Mouse (Mus musculus) intestine, postnatal 0 days (tissue): ENCODE measurements around the gene Prdx6. TPM values are rescaled to one million over a fixed set of nuclear protein-coding genes. Genes with fewer than 3 reads are reported as not detected.
"Not testable (repeated sequence)": the region's sequence is repeated elsewhere in the genome, so short reads cannot be mapped to it uniquely, and the experiment has no call there.

Experiments
- ATAC-seq: fragments of 200-750 bp; cut with Nextera tagmentation; 2 replicates; pipeline ENCODE4 v1.8.0; 2017; ENCODE audit warnings: mild to moderate bottlenecking, moderate TSS enrichment, moderate library complexity
- H3K27ac ChIP-seq: fragments of 300-500 bp; sonication (generic); 2 replicates; pipeline ENCODE4 v1.5.1; 2014; ENCODE audit warnings: mild to moderate bottlenecking, low read depth, low read length, moderate library complexity
- H3K27me3 ChIP-seq: fragments of 300-500 bp; sonication (generic); replicated peaks from 2 replicates; pipeline ENCODE4 v1.6.1; 2014; ENCODE audit warnings: low read length, mixed read lengths; ENCODE audit not compliant: control insufficient read depth, insufficient read depth
- H3K36me3 ChIP-seq: fragments of 300-500 bp; sonication (generic); 2 replicates; pipeline ENCODE4 v1.6.1; 2014; ENCODE audit warnings: mild to moderate bottlenecking, moderate library complexity; ENCODE audit not compliant: control insufficient read depth, insufficient read depth
- H3K4me1 ChIP-seq: fragments of 300-500 bp; sonication (generic); replicated peaks from 2 replicates; pipeline ENCODE4 v1.6.1; 2014; ENCODE audit warnings: antibody characterized with exemption, low read length, mixed read lengths; ENCODE audit not compliant: control insufficient read depth, insufficient read depth
- H3K4me2 ChIP-seq: fragments of 300-500 bp; sonication (generic); replicated peaks from 2 replicates; pipeline ENCODE4 v1.6.1; 2014; ENCODE audit warnings: low read depth, mild to moderate bottlenecking, moderate library complexity
- H3K4me3 ChIP-seq: fragments of 300-500 bp; sonication (generic); 2 replicates; pipeline ENCODE4 v1.5.1; 2014; ENCODE audit warnings: low read depth, low read length
- H3K9ac ChIP-seq: fragments of 300-500 bp; sonication (generic); 2 replicates; pipeline ENCODE4 v1.6.1; 2014; ENCODE audit warnings: mild to moderate bottlenecking, low read depth, low read length
- H3K9me3 ChIP-seq: fragments of 300-500 bp; sonication (generic); 2 replicates; pipeline ENCODE4 v1.6.1; 2016; ENCODE audit warnings: mixed run types; ENCODE audit not compliant: control insufficient read depth
- CTCF ChIP-seq: sonication (generic); IDR thresholded peaks from 2 replicates; pipeline ENCODE4 v1.5.1; 2016; ENCODE audit warnings: low read depth, mild to moderate bottlenecking, control low read depth, antibody characterized with exemption, moderate library complexity
- WGBS: fragments of 180-500 bp; shearing (Covaris S2); extraction: QIAGEN DNeasy Blood & Tissue Kit; methylation state at CpG from one replicate; pipeline ENCODE4 v1.1.7; 2014; 5-methylcytosine and 5-hydroxymethylcytosine counted together
- polyA plus RNA-seq: library from polyadenylated mRNA; unstranded; fragments of >200 nt; fragmentation: Nextera tagmentation; extraction: Ambion mirVana; gene quantifications from 2 replicates; pipeline ENCODE4 v1.2.1, GENCODE M21; 2015

Prdx6 gene
- polyA plus RNA-seq, 1 experiment from 2014 or later, result 385 TPM

DNA sequence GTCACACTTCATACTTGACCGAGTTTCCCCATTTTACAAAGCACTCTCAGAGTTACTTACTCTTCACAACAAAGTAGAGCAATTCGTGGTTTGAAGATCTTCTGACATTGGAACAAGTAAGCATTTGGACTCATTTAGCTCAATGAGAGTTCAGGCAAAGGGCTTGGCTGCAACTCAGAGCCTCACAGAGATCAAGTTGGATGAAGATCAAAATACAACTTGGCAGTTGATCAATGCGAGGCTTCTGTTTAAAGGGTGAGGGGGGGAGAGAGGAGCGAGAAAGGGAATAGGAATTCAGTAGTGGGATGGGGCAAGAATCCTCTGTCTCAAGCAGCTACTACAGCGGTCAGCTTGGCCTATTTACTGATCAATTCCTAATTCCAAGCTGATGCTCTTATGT, 26.2 kb downstream of the Prdx6 start:
- no peak for TF ChIP-seq CTCF
- WGBS, result 46% methylated on average over 5 of the region's 5 CpGs

DNA sequence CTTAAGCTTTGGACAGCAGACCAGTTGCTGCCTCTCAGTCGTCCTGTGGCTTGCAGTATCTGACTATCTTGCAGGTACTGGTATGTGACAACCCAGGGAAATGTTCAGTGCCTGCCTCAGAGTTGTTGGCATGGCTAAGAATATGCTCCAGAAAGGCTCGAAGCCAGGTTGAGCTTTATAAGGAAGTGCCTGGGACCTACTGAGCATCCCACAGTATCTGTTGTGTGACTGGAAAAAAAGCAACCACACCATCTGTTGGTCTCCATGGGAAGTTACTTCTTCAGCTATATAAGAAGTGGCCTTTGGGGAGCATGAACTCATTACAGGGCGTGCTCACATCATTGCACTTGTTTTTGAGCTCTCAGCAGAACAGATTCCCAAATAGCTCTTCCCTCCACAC, 31.2 kb downstream of the Prdx6 start:
- Histone ChIP-seq H3K9me3 (no peaks in the 10 kb centered on the region), H3K4me2 (no peak overlapping the region)
- whole genome bisulfite sequencing, result 72% methylated on average over 3 of the region's 3 CpGs

More for the DNA sequence above, 26.2 kb downstream of the Prdx6 start:
- Histone ChIP-seq H3K36me3 (no peaks in the 10 kb centered on the region), H3K9me3 (no peaks in the 10 kb centered on the region), H3K4me2 (no peak overlapping the region), H3K27me3 (no peaks in the 10 kb centered on the region), H3K4me3 (no peak overlapping the region), H3K4me1 (no peaks in the 10 kb centered on the region), H3K9ac (no peak overlapping the region), H3K27ac (no peak overlapping the region)
- no peak for ATAC-seq

DNA sequence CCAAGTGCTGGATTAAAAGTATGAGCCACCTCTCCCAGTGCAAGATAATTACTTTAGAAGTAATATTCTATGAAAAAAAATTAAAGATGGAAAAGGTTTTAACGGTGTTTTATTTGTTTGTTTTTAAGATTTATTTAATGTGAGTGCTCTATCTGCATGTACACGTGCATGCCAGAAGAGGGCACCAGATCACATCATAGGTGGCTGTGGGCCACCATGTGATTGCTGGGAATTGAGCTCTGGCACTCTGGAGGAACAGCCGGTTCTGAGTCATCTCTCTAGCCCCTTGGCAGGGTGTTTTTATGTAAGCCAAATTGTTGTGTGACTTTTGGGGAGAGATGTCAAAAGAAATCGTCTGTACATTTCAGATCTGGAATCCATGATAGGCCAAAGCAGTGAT, 36.6 kb downstream of the Prdx6 start:
- TF ChIP-seq CTCF, result peak; percentile 82
- no peak for ATAC-seq
- H3K9ac ChIP-seq, result no peak overlapping the region
- WGBS, result 35% methylated on average over 4 of the region's 4 CpGs
- no peaks in the 10 kb centered on the region for H3K4me1 ChIP-seq
- no peaks in the 10 kb centered on the region for H3K27me3 ChIP-seq
- no peak overlapping the region for H3K27ac ChIP-seq
- H3K9me3 ChIP-seq, result no peaks in the 10 kb centered on the region
- no peak overlapping the region for H3K4me3 ChIP-seq
- H3K36me3 ChIP-seq, result no peaks in the 10 kb centered on the region
- no peak overlapping the region for H3K4me2 ChIP-seq

More for the DNA sequence above, 31.2 kb downstream of the Prdx6 start:
- Histone ChIP-seq H3K4me1 (no peaks in the 10 kb centered on the region), H3K4me3 (no peak overlapping the region), H3K36me3 (no peaks in the 10 kb centered on the region), H3K9ac (no peak overlapping the region), H3K27me3 (no peaks in the 10 kb centered on the region), H3K27ac (no peak overlapping the region)
- no peak for TF ChIP-seq CTCF
- no peak for ATAC-seq

DNA sequence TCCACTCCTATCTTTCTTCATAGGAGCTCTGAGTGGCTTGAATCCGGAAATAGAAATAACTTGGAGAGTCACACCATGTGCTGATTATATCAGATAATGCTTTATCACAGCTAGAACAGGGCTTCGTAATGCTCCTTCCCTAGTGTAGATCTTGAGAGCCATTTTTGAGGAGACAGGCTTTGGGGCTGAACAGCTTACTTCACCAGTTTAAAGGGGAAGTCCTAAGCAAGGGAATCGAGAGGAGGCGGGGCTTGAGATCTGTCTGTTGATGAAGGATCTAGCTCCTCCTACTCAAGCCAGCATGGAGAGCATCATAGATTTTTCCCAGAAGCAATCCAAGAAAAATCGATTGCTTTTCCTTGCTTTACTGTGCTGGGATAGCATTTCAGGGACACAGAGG, 51.2 kb downstream of the Prdx6 start:
- Histone ChIP-seq H3K27ac (no peak overlapping the region), H3K9me3 (no peaks in the 10 kb centered on the region), H3K4me3 (no peak overlapping the region), H3K4me1 (no peaks in the 10 kb centered on the region), H3K36me3 (no peaks in the 10 kb centered on the region), H3K4me2 (no peak overlapping the region), H3K27me3 (0 out of 2 replicates have a peak, but pooled peaks cover 2% of the 10 kb centered on the region), H3K9ac (no peak overlapping the region)
- no peak for TF ChIP-seq CTCF
- WGBS, result 70% methylated on average over 5 of the region's 5 CpGs
- no peak for ATAC-seq

DNA sequence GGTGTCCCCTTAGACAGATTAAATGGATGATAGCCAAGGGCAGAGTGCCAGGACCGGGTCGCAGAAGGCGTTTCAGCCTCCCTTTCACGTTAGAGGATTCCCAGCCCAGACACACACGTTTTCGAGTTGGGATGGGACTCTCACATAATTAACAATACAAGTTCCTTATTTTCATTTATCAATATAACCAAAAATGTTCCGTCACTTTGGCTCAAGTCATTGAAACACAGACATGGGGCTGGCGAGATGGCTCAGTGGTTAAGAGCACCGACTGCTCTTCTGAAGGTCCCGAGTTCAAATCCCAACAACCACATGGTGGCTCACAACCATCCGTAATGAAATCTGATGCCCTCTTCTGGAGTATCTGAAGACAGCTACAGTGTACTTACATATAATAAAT, 54.7 kb downstream of the Prdx6 start:
- peak overlapping the region; percentile 82 for H3K4me2 ChIP-seq
- whole genome bisulfite sequencing, result 53% methylated on average over 11 of the region's 11 CpGs
- ATAC-seq, result not testable (repeated sequence)

DNA sequence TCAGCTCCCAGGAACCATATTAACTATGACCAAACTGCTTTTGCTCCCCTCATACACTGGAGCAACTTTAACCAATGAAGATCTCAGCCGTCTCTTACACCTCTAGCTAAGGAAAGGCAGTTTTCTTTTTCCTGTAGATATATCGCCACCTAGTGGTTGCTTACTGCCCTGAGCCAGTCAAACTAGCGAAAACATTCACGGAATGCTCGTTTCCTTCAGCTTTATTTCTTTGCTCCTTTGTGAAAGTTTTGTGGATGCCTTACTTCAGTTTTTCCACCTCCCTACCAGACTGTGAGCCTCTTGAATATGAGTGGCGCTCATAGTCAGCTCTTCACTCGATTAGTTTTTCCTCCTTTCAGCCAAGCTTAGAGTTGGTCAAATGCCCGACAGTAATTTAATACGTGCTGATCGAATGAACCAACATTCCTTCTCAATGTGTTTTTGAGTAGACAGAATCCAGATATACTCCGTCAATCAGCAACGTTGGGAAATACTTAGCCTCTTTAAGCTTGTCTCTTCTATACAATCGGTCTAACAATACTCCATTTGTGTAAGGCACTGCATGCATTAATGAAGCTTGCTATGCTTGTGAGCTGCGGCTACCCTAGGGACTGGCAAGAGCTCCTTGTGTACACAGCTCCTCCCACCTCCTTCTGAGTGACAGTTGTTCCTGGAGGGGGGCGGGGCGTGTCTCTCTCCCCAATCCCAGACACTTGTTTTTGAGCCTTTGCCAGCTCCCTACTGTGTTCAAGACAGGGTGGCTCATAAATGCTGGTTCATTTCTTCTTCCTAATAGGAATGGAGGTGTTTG, 55.3 kb downstream of the Prdx6 start:
- no peaks in the 10 kb centered on the region for H3K9me3 ChIP-seq
- ATAC-seq, result peak; percentile 95
- peak overlapping the region; percentile 53 for H3K4me3 ChIP-seq
- H3K4me1 ChIP-seq, result no peaks in the 10 kb centered on the region
- peak overlapping the region; percentile 82 for H3K4me2 ChIP-seq
- H3K9ac ChIP-seq, result peak overlapping the region; percentile 54
- peak; percentile 90 for TF ChIP-seq CTCF
- no peaks in the 10 kb centered on the region for H3K27me3 ChIP-seq
- 0% methylated on average over 16 of the region's 16 CpGs for WGBS
- H3K36me3 ChIP-seq, result no peaks in the 10 kb centered on the region
- peak overlapping the region; percentile 5; the same call in 1 of the 2 replicates for H3K27ac ChIP-seq

More for the DNA sequence above, 54.7 kb downstream of the Prdx6 start:
- H3K4me1 ChIP-seq, H3K36me3 ChIP-seq, H3K27me3 ChIP-seq, H3K9me3 ChIP-seq, H3K27ac ChIP-seq, H3K9ac ChIP-seq: not testable (repeated sequence)
- H3K4me3 ChIP-seq, result peak overlapping the region; percentile 53
